Mouse (Mus musculus): ENCODE results near the gene Amotl1. TPM values are rescaled to one million over a fixed set of nuclear protein-coding genes. Genes with fewer than 3 reads are reported as not detected.

Gene Amotl1
- polyA plus RNA-seq (2012; rRNA removed) = 1.9 and 2.1 TPM in 2 replicates

GRCm38 (mm10) chr9:14644956-14645355, at the start of gene Amotl1:
Gene Amotl1 (minus strand): TSS chr9:14645056.

GRCm38 (mm10) chr9:14500023-14500915, 144.6 kb downstream of the Amotl1 start, which contains the start of the genes Kdm4d and Cwc15:
Gene Kdm4d (minus strand): TSS chr9:14500482.
Gene Cwc15 (plus strand): TSS chr9:14500617.

Other genes with a start within 250 kb of the Amotl1 start
- gene Kdm4d, start 144.6 kb downstream of the Amotl1 start, polyA plus RNA-seq (2012; rRNA removed) = 0.01 and 0.02 TPM in 2 replicates
- 46.4 and 48.8 TPM in 2 replicates for gene Cwc15, start 144.4 kb downstream of the Amotl1 start, polyA plus RNA-seq (2012; rRNA removed)
- gene Piwil4, start 95.7 kb upstream of the Amotl1 start, polyA plus RNA-seq (2012; rRNA removed) = 0.06 TPM in 2 replicates
- 0.31 and 0.39 TPM in 2 replicates for gene Fut4, start 107.3 kb upstream of the Amotl1 start, polyA plus RNA-seq (2012; rRNA removed)
- gene 1700012B09Rik, start 126.0 kb upstream of the Amotl1 start, polyA plus RNA-seq (2012; rRNA removed) = not detected in 2 replicates
- gene Mre11a, start 139.6 kb upstream of the Amotl1 start, polyA plus RNA-seq (2012; rRNA removed) = 7.7 and 8.4 TPM in 2 replicates
- 14.6 and 16.1 TPM in 2 replicates for gene Ankrd49, start 139.8 kb upstream of the Amotl1 start, polyA plus RNA-seq (2012; rRNA removed)
- 0.05 TPM in 1 of 2 replicates, not detected in the other for gene Gpr83, start 215.2 kb upstream of the Amotl1 start, polyA plus RNA-seq (2012; rRNA removed)

Measured in liver, embryonic 14 days (tissue).